In the genomic region with DNA sequence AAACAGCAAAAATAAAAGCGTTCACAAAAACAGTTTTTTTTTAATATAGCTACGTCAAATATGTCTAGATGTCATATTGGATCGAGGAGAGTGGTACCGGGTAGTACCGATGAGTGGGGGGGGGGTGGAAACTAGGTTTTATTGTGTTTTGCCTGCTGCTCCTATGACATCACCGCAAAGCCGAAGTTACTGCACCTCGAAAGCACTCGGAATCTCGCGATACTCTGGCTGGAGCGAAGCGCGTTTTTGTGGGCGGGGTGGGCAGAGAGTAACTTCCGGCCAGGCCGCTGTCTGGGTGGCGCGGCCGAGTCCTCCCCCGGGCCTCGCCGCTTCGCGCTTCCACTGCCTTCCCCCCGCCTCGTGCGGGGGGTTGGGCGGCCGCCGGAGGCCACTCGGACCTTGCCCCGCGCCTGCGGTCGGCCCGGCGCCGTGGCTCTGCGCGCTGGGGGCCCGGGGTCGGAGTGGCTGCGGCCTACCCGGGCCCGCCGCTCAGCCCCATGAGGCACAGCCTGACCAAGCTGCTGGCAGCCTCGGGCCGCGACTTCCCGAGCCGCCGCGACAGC, we compare ENCODE assay signal across 8 mouse cellular contexts. TPM values are rescaled to one million over a fixed set of nuclear protein-coding genes. Genes with fewer than 3 reads are reported as not detected.
A peak's percentile ranks its signal among the peaks of the same experiment; 100 is the strongest.
DNase-seq lines count a peak whose midpoint lies in the region; ATAC-seq lines count a peak whose summit lies in the region.

A gene (plus strand): TSS at position 212 of the 563 bp plus-strand sequence.

- no peaks in the 10 kb centered on the region; the same call in 1 of the 2 replicates for H3K4me1 ChIP-seq in brown adipose tissue, adult 24 weeks (ENCODE audit: control insufficient read depth, insufficient read depth, insufficient read length, low read length)
- H3K4me1 ChIP-seq in heart, embryonic 13.5 days: peaks cover 12% of the 10 kb centered on the region
- peaks cover 6% of the 10 kb centered on the region; the same call in 1 of the 2 replicates for H3K4me1 ChIP-seq in liver, embryonic 12.5 days
- no peaks in the 10 kb centered on the region for H3K4me1 ChIP-seq in stomach, embryonic 15.5 days

- peak within 1 kb of the TSS; percentile 79 for H3K4me2 ChIP-seq in heart, embryonic 13.5 days
- peak within 1 kb of the TSS; percentile 87 for H3K4me2 ChIP-seq in liver, embryonic 12.5 days
- peak within 1 kb of the TSS; percentile 78 for H3K4me2 ChIP-seq in stomach, embryonic 15.5 days

- no peaks in the 10 kb centered on the region for H3K9me3 ChIP-seq in heart, embryonic 13.5 days
- H3K9me3 ChIP-seq in liver, embryonic 12.5 days (replicated peaks): no peaks in the 10 kb centered on the region
- H3K9me3 ChIP-seq in stomach, embryonic 15.5 days: no peaks in the 10 kb centered on the region

- peak; percentile 99 for DNase-seq in CD4-positive, CD25-positive, alpha-beta regulatory T cell, adult 2 months (ENCODE audit: low read depth, low spot score)
- peak; percentile 54 for DNase-seq in fat pad, adult 2 months (ENCODE audit: extremely low read depth, low read depth, low spot score)
- DNase-seq in kidney, postnatal 10 days: peak; percentile 98
- peak; percentile 94 to 96 for DNase-seq in natural killer cell, adult 2 months (ENCODE audit: low spot score in 2 of 2)

- H3K27me3 ChIP-seq in heart, embryonic 13.5 days (replicated peaks): no peaks in the 10 kb centered on the region
- no peaks in the 10 kb centered on the region for H3K27me3 ChIP-seq in liver, embryonic 12.5 days (replicated peaks)
- H3K27me3 ChIP-seq in stomach, embryonic 15.5 days (replicated peaks): no peaks in the 10 kb centered on the region

- H3K36me3 ChIP-seq in heart, embryonic 13.5 days: peaks cover 5% of the 10 kb centered on the region
- H3K36me3 ChIP-seq in liver, embryonic 12.5 days: peaks cover 13% of the 10 kb centered on the region
- H3K36me3 ChIP-seq in stomach, embryonic 15.5 days: no peaks in the 10 kb centered on the region

- peak within 1 kb of the TSS; percentile 83 for H3K27ac ChIP-seq in brown adipose tissue, adult 24 weeks (replicated peaks; ENCODE audit: low read depth, low read length)
- H3K27ac ChIP-seq in heart, embryonic 13.5 days (replicated peaks): peak within 1 kb of the TSS; percentile 99
- peak within 1 kb of the TSS; percentile 95 for H3K27ac ChIP-seq in liver, embryonic 12.5 days
- H3K27ac ChIP-seq in stomach, embryonic 15.5 days: peak within 1 kb of the TSS; percentile 98

- WGBS in heart, embryonic 13.5 days: under 1% methylated on average over 54 of the region's 54 CpGs
- WGBS in liver, embryonic 12.5 days (ENCODE audit: insufficient replicate concordance): under 1% methylated on average over 52 of the region's 54 CpGs
- under 1% methylated on average over 49 of the region's 54 CpGs for WGBS in stomach, embryonic 15.5 days

- ATAC-seq in heart, embryonic 13.5 days (ENCODE audit: extremely low read depth, insufficient number of reproducible peaks, low FRiP score, low TSS enrichment): peak; percentile 91
- peak; percentile 92 for ATAC-seq in liver, embryonic 12.5 days
- peak; percentile 94 for ATAC-seq in stomach, embryonic 15.5 days (ENCODE audit: insufficient read depth, low FRiP score, low read depth)

- H3K4me3 ChIP-seq in brown adipose tissue, adult 24 weeks (ENCODE audit: insufficient read depth, low read depth, low read length): peak within 1 kb of the TSS; percentile 100
- H3K4me3 ChIP-seq in heart, embryonic 13.5 days: peak within 1 kb of the TSS; percentile 100
- peak within 1 kb of the TSS; percentile 98 for H3K4me3 ChIP-seq in liver, embryonic 12.5 days
- peak within 1 kb of the TSS; percentile 96 for H3K4me3 ChIP-seq in stomach, embryonic 15.5 days (replicated peaks)

- H3K9ac ChIP-seq in heart, embryonic 13.5 days: peak within 1 kb of the TSS; percentile 100
- H3K9ac ChIP-seq in liver, embryonic 12.5 days: peak within 1 kb of the TSS; percentile 99
- H3K9ac ChIP-seq in stomach, embryonic 15.5 days: peak within 1 kb of the TSS; percentile 99

RNA-seq across cellular contexts. Expression of the gene that starts here (rescaled TPM):
- 23.2 and 37.5 TPM in 2 replicates for polyA plus RNA-seq in brown adipose tissue, adult 24 weeks (2012; ENCODE audit: insufficient read depth, insufficient read length, missing spikeins)
- 18.9 and 19.0 TPM in 2 replicates for polyA plus RNA-seq in heart, embryonic 13.5 days (2015; fragmentation: Nextera tagmentation; extraction: Ambion mirVana)
- 33.5 and 34.6 TPM in 2 replicates for polyA plus RNA-seq in liver, embryonic 12.5 days (2016; fragmentation: Nextera tagmentation; extraction: Ambion mirVana)
- polyA plus RNA-seq in stomach, embryonic 15.5 days (2015; fragmentation: Nextera tagmentation; extraction: Ambion mirVana): 36.4 and 38.7 TPM in 2 replicates

Comparison
In these comparisons a context has a peak if more than half of its experiments do, and no peak if none do; other contexts are left out.
1. Peak in every context shown above with its lines: DNase-seq, ATAC-seq, H3K4me3 ChIP-seq and H3K27ac ChIP-seq.